Mouse (Mus musculus): ENCODE results near the gene B3gnt6.

DNA sequence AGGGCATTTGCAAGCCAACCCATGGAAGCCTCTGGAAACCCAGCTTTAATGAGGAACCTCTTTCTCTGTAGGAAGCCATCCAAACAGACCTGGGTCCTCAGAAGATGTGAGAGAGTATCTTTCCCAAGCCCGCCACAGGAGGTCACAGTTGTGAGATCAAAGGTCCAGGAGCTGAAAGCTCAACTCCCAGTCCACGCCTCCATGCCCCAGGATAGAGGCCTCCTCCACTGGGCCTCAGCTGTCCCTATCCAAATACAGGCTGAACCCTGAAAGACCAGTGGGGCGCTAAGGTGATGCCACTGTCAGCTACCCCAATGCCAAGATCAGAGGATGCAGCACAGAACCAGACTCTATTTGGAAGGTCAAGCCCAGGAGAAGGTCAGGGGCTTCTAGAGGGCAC lies 56.6 kb downstream of the B3gnt6 start:
- TF ChIP-seq POLR2A (IDR thresholded peaks at IDR 0.05; ENCODE audit: low read depth, low read length) (no peak), CTCF (IDR thresholded peaks at IDR 0.05; ENCODE audit: extremely low read depth, insufficient read length, insufficient replicate concordance, low read depth, low read length) (no peak)
